8 mouse cellular contexts compared by ENCODE assay signal in genomic region chr5:146360386-146360785, GRCm38 (mm10). TPM values are rescaled to one million over a fixed set of nuclear protein-coding genes. Genes with fewer than 3 reads are reported as not detected.
DNase-seq lines count a peak whose midpoint lies in the region; ATAC-seq lines count a peak whose summit lies in the region.

No protein-coding gene starts in this region.

- ATAC-seq in midbrain, embryonic 15.5 days (replicated peaks): no peak
- ATAC-seq in embryonic facial prominence, embryonic 11.5 days (replicated peaks; ENCODE audit: insufficient number of reproducible peaks, low FRiP score, low TSS enrichment, low read depth): no peak

- H3K9ac ChIP-seq in midbrain, embryonic 15.5 days: no peak overlapping the region
- H3K9ac ChIP-seq in embryonic facial prominence, embryonic 11.5 days (replicated peaks; ENCODE audit: low read length): no peak overlapping the region

- WGBS in midbrain, embryonic 15.5 days: 32% methylated on average over 10 of the region's 10 CpGs
- WGBS in midbrain, embryonic 10.5 days: 39% methylated on average over 10 of the region's 10 CpGs
- 34% methylated on average over 10 of the region's 10 CpGs for WGBS in embryonic facial prominence, embryonic 11.5 days

- peak overlapping the region; percentile 13; the same call in 1 of the 2 replicates for H3K4me2 ChIP-seq in midbrain, embryonic 15.5 days
- no peak overlapping the region for H3K4me2 ChIP-seq in embryonic facial prominence, embryonic 11.5 days (ENCODE audit: low read depth, low read length)

- H3K4me1 ChIP-seq in midbrain, embryonic 15.5 days: no peaks in the 10 kb centered on the region
- no peaks in the 10 kb centered on the region for H3K4me1 ChIP-seq in midbrain, embryonic 10.5 days
- H3K4me1 ChIP-seq in embryonic facial prominence, embryonic 11.5 days (ENCODE audit: control insufficient read depth, insufficient read depth, low read length): no peaks in the 10 kb centered on the region

- H3K36me3 ChIP-seq in midbrain, embryonic 15.5 days (replicated peaks): no peaks in the 10 kb centered on the region
- no peaks in the 10 kb centered on the region for H3K36me3 ChIP-seq in midbrain, embryonic 10.5 days
- H3K36me3 ChIP-seq in embryonic facial prominence, embryonic 11.5 days (replicated peaks; ENCODE audit: control insufficient read depth, insufficient read depth, low read depth, low read length): no peaks in the 10 kb centered on the region

- no peak overlapping the region for H3K4me3 ChIP-seq in midbrain, embryonic 15.5 days
- H3K4me3 ChIP-seq in midbrain, embryonic 10.5 days: no peak overlapping the region
- no peak overlapping the region for H3K4me3 ChIP-seq in embryonic facial prominence, embryonic 11.5 days (ENCODE audit: low read depth, low read length)

- no peaks in the 10 kb centered on the region for H3K27me3 ChIP-seq in midbrain, embryonic 15.5 days (replicated peaks)
- no peaks in the 10 kb centered on the region for H3K27me3 ChIP-seq in midbrain, embryonic 10.5 days (ENCODE audit: low read depth, poor library complexity, severe bottlenecking)
- no peaks in the 10 kb centered on the region for H3K27me3 ChIP-seq in embryonic facial prominence, embryonic 11.5 days (ENCODE audit: control insufficient read depth, insufficient read depth, low read length)

- no peak overlapping the region for H3K27ac ChIP-seq in midbrain, embryonic 15.5 days
- H3K27ac ChIP-seq in midbrain, embryonic 10.5 days (replicated peaks): no peak overlapping the region
- no peak overlapping the region for H3K27ac ChIP-seq in embryonic facial prominence, embryonic 11.5 days (replicated peaks; ENCODE audit: low read depth, low read length)

- H3K9me3 ChIP-seq in midbrain, embryonic 15.5 days: no peaks in the 10 kb centered on the region
- H3K9me3 ChIP-seq in midbrain, embryonic 10.5 days (replicated peaks): peaks cover 8% of the 10 kb centered on the region; the same call in 1 of the 2 replicates
- no peaks in the 10 kb centered on the region for H3K9me3 ChIP-seq in embryonic facial prominence, embryonic 11.5 days (replicated peaks; ENCODE audit: control insufficient read depth, low read length)

- DNase-seq in adrenal gland, adult 18-20 months (ENCODE audit: low spot score in 2 of 2): peak; percentile 29 to 42
- DNase-seq in adrenal gland, adult 8-10 months: no peak
- no peak for DNase-seq in midbrain, embryonic 10.5 days (ENCODE audit: low spot score)
- peak; percentile 70 for DNase-seq in embryonic facial prominence, embryonic 11.5 days (ENCODE audit: low spot score)
- peak; percentile 28 for DNase-seq in neural tube, embryonic 10.5 days (ENCODE audit: extremely low spot score, low spot score)
- DNase-seq in cerebellum, adult 18-20 months: no peak
- no peak for DNase-seq in T-cell, adult 2 months (ENCODE audit: low spot score)

RNA-seq across cellular contexts. Expression of gene Wasf3, which starts 24.4 kb away (rescaled TPM):
- 10 to 100 TPM; 12.7 to 21.1 TPM for total RNA-seq in adrenal gland, adult 18-20 months (2021)
- 10 to 100 TPM; 23.8 to 26.9 (median 25.3) TPM for total RNA-seq in adrenal gland, adult 8-10 months (2022)
- 18.5 and 18.8 TPM in 2 replicates for polyA plus RNA-seq in midbrain, embryonic 15.5 days (2015; fragmentation: Nextera tagmentation; extraction: Ambion mirVana)
- polyA plus RNA-seq in midbrain, embryonic 10.5 days (2016; fragmentation: Nextera tagmentation; extraction: Ambion mirVana): 10.9 and 11.7 TPM in 2 replicates
- 3.8 and 3.9 TPM in 2 replicates for polyA plus RNA-seq in embryonic facial prominence, embryonic 11.5 days (2014; fragmentation: Nextera tagmentation; extraction: Ambion mirVana)

Comparison
In these comparisons a context has a peak if more than half of its experiments do, and no peak if none do; other contexts are left out.
1. DNase-seq: peak in adrenal gland, adult 18-20 months (2 of 2), embryonic facial prominence, embryonic 11.5 days (single experiment) and neural tube, embryonic 10.5 days (single experiment); none in adrenal gland, adult 8-10 months (single experiment), midbrain, embryonic 10.5 days (single experiment), cerebellum, adult 18-20 months (0 of 2) and T-cell, adult 2 months (single experiment).